Mouse (Mus musculus) lung, embryonic 16.5 days (tissue): ENCODE results near the gene Serpinb8. TPM values are rescaled to one million over a fixed set of nuclear protein-coding genes. Genes with fewer than 3 reads are reported as not detected.

Experiments used
- ATAC-seq: fragments of 200-750 bp; cut with Nextera tagmentation; 2 replicates; pipeline ENCODE4 v1.8.0; 2017; ENCODE audit warnings: low read depth, mild to moderate bottlenecking, moderate library complexity
- H3K27ac ChIP-seq: fragments of 300-500 bp; sonication (generic); 2 replicates; pipeline ENCODE4 v1.5.1; 2014; ENCODE audit warnings: mild to moderate bottlenecking, control low read depth, low read length
- H3K27me3 ChIP-seq: fragments of 300-500 bp; sonication (generic); 2 replicates; pipeline ENCODE4 v1.6.1; 2014; ENCODE audit warnings: low read depth, low read length, mixed read lengths; ENCODE audit not compliant: control insufficient read depth, insufficient read depth
- H3K36me3 ChIP-seq: fragments of 300-500 bp; sonication (generic); 2 replicates; pipeline ENCODE4 v1.6.1; 2014; ENCODE audit warnings: low read length; ENCODE audit not compliant: control insufficient read depth, insufficient read depth
- H3K4me1 ChIP-seq: fragments of 300-500 bp; sonication (generic); replicated peaks from 2 replicates; pipeline ENCODE4 v1.6.1; 2014; ENCODE audit warnings: low read length, mixed read lengths; ENCODE audit not compliant: control insufficient read depth, insufficient read depth
- H3K4me2 ChIP-seq: fragments of 300-500 bp; sonication (generic); 2 replicates; pipeline ENCODE4 v1.6.1; 2014; ENCODE audit warnings: low read depth, low read length, control low read depth
- H3K4me3 ChIP-seq: fragments of 300-500 bp; sonication (generic); 2 replicates; pipeline ENCODE4 v1.5.1; 2014; ENCODE audit warnings: mild to moderate bottlenecking, low read length, control low read depth
- H3K9ac ChIP-seq: fragments of 300-500 bp; sonication (generic); 2 replicates; pipeline ENCODE4 v1.6.1; 2014; ENCODE audit warnings: low read length, control low read depth
- H3K9me3 ChIP-seq: fragments of 300-500 bp; sonication (generic); 2 replicates; pipeline ENCODE4 v1.6.1; 2016; ENCODE audit warnings: low read length; ENCODE audit not compliant: control insufficient read depth
- WGBS: fragments of 180-500 bp; shearing (Covaris S2); extraction: QIAGEN DNeasy Blood & Tissue Kit; methylation state at CpG from one replicate; pipeline ENCODE4 v1.1.7; 2014; 5-methylcytosine and 5-hydroxymethylcytosine counted together
- polyA plus RNA-seq: library from polyadenylated mRNA; unstranded; fragments of >200 nt; fragmentation: Nextera tagmentation; extraction: Ambion mirVana; gene quantifications from 2 replicates; pipeline ENCODE4 v1.2.1, GENCODE M21; 2015

Gene Serpinb8
- polyA plus RNA-seq, 1 experiment from 2014 or later, result 4.8 TPM

DNA sequence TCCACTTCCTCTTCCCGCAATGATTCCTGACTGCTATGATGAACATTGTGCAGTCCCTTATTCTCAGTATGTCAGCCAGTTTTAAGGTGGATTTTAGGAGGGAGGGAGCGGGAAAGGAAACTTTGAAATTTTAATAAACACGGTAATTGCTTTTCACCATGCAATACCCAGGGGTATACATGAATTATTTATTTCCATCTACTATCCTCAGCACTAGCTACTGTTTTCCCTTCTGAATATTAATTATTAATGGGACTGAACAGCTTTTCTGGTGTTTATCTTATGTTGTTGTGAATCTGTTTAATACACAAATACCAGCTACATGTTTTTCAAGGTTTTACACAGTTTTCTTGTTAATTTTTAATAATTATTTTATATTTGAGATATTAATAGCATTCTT lies 4.9 kb upstream of the Serpinb8 start:
- ATAC-seq, result no peak
- Histone ChIP-seq H3K9ac (no peak overlapping the region), H3K4me3 (no peak overlapping the region), H3K27ac (no peak overlapping the region), H3K36me3 (no peaks in the 10 kb centered on the region), H3K4me2 (no peak overlapping the region), H3K9me3 (no peaks in the 10 kb centered on the region), H3K27me3 (no peaks in the 10 kb centered on the region), H3K4me1 (peaks cover 3% of the 10 kb centered on the region)
- WGBS, result 80% methylated on average over 3 of the region's 3 CpGs

- WGBS, result 70% methylated on average over 3 of the region's 3 CpGs
- peaks cover 12% of the 10 kb centered on the region for H3K4me1 ChIP-seq
- no peak for ATAC-seq
- H3K27ac ChIP-seq, result no peak overlapping the region
- H3K36me3 ChIP-seq, result no peaks in the 10 kb centered on the region
- no peak overlapping the region for H3K9ac ChIP-seq
- no peak overlapping the region for H3K4me3 ChIP-seq
- H3K9me3 ChIP-seq, result no peaks in the 10 kb centered on the region
- H3K27me3 ChIP-seq, result no peaks in the 10 kb centered on the region
- H3K4me2 ChIP-seq, result no peak overlapping the region
Measured at GRCm38 (mm10) chr1:107586196-107586595, 3.6 kb upstream of the Serpinb8 start.

GRCm38 (mm10) chr1:107588206-107588605 lies 1.6 kb upstream of the Serpinb8 start:
- no peak overlapping the region for H3K4me3 ChIP-seq
- no peaks in the 10 kb centered on the region for H3K36me3 ChIP-seq
- no peak for ATAC-seq
- H3K27ac ChIP-seq, result no peak overlapping the region
- H3K4me2 ChIP-seq, result no peak overlapping the region
- no peak overlapping the region for H3K9ac ChIP-seq
- no peaks in the 10 kb centered on the region for H3K9me3 ChIP-seq
- peaks cover 12% of the 10 kb centered on the region for H3K4me1 ChIP-seq
- H3K27me3 ChIP-seq, result no peaks in the 10 kb centered on the region

DNA sequence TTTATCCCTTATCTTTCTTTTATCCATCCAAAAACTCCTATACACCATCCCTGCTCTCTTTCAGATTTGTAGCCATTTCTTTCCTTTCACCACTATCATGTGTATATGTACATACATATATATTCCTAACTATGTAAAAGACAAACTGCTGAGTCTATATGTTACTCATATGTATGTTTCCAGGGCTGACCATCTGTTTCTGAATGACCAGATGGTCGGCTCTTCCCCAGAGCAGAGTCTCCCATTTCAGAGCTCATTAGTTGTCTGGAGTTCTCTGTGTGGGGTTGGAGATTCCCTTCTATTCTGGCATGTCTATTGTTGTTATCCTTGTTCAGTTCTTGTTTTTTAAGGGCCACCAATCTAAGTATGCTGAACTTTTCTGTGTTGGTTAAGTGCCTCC lies 1.2 kb upstream of the Serpinb8 start:
- H3K36me3 ChIP-seq, result no peaks in the 10 kb centered on the region
- H3K4me3 ChIP-seq, result no peak overlapping the region
- H3K9me3 ChIP-seq, result no peaks in the 10 kb centered on the region
- no peak for ATAC-seq
- peaks cover 12% of the 10 kb centered on the region for H3K4me1 ChIP-seq
- no peak overlapping the region for H3K9ac ChIP-seq
- no peaks in the 10 kb centered on the region for H3K27me3 ChIP-seq
- H3K4me2 ChIP-seq, result no peak overlapping the region
- H3K27ac ChIP-seq, result no peak overlapping the region
- 72% methylated on average over 1 of the region's 1 CpGs for WGBS

GRCm38 (mm10) chr1:107592644-107593043 lies 2.8 kb downstream of the Serpinb8 start:
- ATAC-seq, result no peak
- Histone ChIP-seq H3K27me3 (no peaks in the 10 kb centered on the region), H3K9ac (no peak overlapping the region), H3K9me3 (no peaks in the 10 kb centered on the region), H3K4me1 (peaks cover 12% of the 10 kb centered on the region), H3K4me3 (no peak overlapping the region), H3K27ac (no peak overlapping the region), H3K36me3 (no peaks in the 10 kb centered on the region), H3K4me2 (no peak overlapping the region)
- WGBS, result 31% methylated on average over 3 of the region's 3 CpGs

DNA sequence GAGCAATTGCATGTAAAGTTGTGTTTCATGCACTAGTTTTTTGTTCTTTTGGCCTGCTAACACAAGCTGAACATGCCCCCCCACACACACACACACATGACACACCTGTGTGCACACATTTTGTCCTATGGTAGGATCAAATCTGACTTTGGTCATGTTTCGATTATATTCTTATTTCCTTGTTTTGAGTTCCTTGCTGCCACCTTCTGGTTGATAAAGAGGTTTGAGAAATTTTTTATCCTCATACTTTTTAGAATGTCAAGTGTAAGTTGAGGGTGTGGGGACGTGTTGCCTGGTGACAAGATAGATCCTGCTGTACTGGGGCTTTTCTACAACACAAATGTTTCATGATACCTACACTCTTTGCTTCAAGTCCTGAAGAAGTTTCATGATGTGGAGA lies 3.7 kb downstream of the Serpinb8 start:
- Histone ChIP-seq H3K4me3 (no peak overlapping the region), H3K4me1 (peaks cover 12% of the 10 kb centered on the region), H3K9me3 (no peaks in the 10 kb centered on the region), H3K4me2 (no peak overlapping the region), H3K27me3 (no peaks in the 10 kb centered on the region), H3K36me3 (no peaks in the 10 kb centered on the region), H3K9ac (no peak overlapping the region), H3K27ac (no peak overlapping the region)
- no peak for ATAC-seq
- 57% methylated on average over 2 of the region's 2 CpGs for WGBS

- no peak overlapping the region for H3K27ac ChIP-seq
- no peak overlapping the region for H3K4me3 ChIP-seq
- H3K27me3 ChIP-seq, result no peaks in the 10 kb centered on the region
- no peaks in the 10 kb centered on the region for H3K9me3 ChIP-seq
- H3K4me2 ChIP-seq, result no peak overlapping the region
- H3K36me3 ChIP-seq, result no peaks in the 10 kb centered on the region
- no peak overlapping the region for H3K9ac ChIP-seq
- H3K4me1 ChIP-seq, result no peaks in the 10 kb centered on the region
- ATAC-seq, result no peak
Measured at GRCm38 (mm10) chr1:107596874-107597273, 7.1 kb downstream of the Serpinb8 start.

- Histone ChIP-seq H3K27me3 (no peaks in the 10 kb centered on the region), H3K4me1 (no peaks in the 10 kb centered on the region), H3K27ac (no peak overlapping the region), H3K4me3 (no peak overlapping the region), H3K9me3 (no peaks in the 10 kb centered on the region), H3K9ac (no peak overlapping the region), H3K36me3 (no peaks in the 10 kb centered on the region), H3K4me2 (no peak overlapping the region)
- no peak for ATAC-seq
Measured at GRCm38 (mm10) chr1:107598476-107598875, 8.7 kb downstream of the Serpinb8 start.

GRCm38 (mm10) chr1:107608942-107609341 lies 19.1 kb downstream of the Serpinb8 start:
- Histone ChIP-seq H3K36me3 (no peaks in the 10 kb centered on the region), H3K9ac (no peak overlapping the region), H3K9me3 (no peaks in the 10 kb centered on the region), H3K27ac (no peak overlapping the region), H3K27me3 (no peaks in the 10 kb centered on the region), H3K4me2 (no peak overlapping the region), H3K4me3 (no peak overlapping the region), H3K4me1 (0 out of 2 replicates have a peak, but pooled peaks cover 2% of the 10 kb centered on the region)
- no peak for ATAC-seq
- 38% methylated on average over 1 of the region's 1 CpGs for WGBS

- WGBS, result 86% methylated on average over 2 of the region's 2 CpGs
- Histone ChIP-seq H3K4me3 (no peak overlapping the region), H3K36me3 (no peaks in the 10 kb centered on the region), H3K9ac (no peak overlapping the region), H3K9me3 (no peaks in the 10 kb centered on the region), H3K27ac (no peak overlapping the region), H3K4me1 (no peaks in the 10 kb centered on the region), H3K4me2 (no peak overlapping the region), H3K27me3 (no peaks in the 10 kb centered on the region)
- ATAC-seq, result no peak
Measured at GRCm38 (mm10) chr1:107614087-107614486, 24.3 kb downstream of the Serpinb8 start.
